Mouse (Mus musculus) midbrain, embryonic 14.5 days (tissue): ENCODE measurements around the gene Tenm2. TPM values are rescaled to one million over a fixed set of nuclear protein-coding genes. Genes with fewer than 3 reads are reported as not detected.

ENCODE experiments used
- ATAC-seq: fragments of 200-750 bp; cut with Nextera tagmentation; 2 replicates; pipeline ENCODE4 v1.8.0; 2017; ENCODE audit warnings: moderate number of reproducible peaks, moderate library complexity; ENCODE audit not compliant: low FRiP score, low TSS enrichment
- DNase-seq: peaks from one replicate; pipeline ENCODE4 v3.0.0-alpha.2; 2015
- H3K27ac ChIP-seq: fragments of 300-500 bp; sonication (generic); replicated peaks from 2 replicates; pipeline ENCODE4 v1.5.1; 2014; ENCODE audit warnings: mild to moderate bottlenecking, low read depth, low read length, moderate library complexity
- H3K27me3 ChIP-seq: fragments of 300-500 bp; sonication (generic); 2 replicates; pipeline ENCODE4 v1.6.1; 2014; ENCODE audit warnings: low read length, control low read depth, mixed read lengths; ENCODE audit not compliant: control insufficient read depth, insufficient read depth
- H3K36me3 ChIP-seq: fragments of 300-500 bp; sonication (generic); 2 replicates; pipeline ENCODE4 v1.6.1; 2014; ENCODE audit warnings: low read length, control low read depth; ENCODE audit not compliant: control insufficient read depth, insufficient read depth
- H3K4me1 ChIP-seq: fragments of 300-500 bp; sonication (generic); 2 replicates; pipeline ENCODE4 v1.6.1; 2014; ENCODE audit warnings: mild to moderate bottlenecking, antibody characterized with exemption, low read length, control low read depth; ENCODE audit not compliant: control insufficient read depth, insufficient read depth
- H3K4me2 ChIP-seq: fragments of 300-500 bp; sonication (generic); 2 replicates; pipeline ENCODE4 v1.6.1; 2014; ENCODE audit warnings: mild to moderate bottlenecking, low read length, moderate library complexity
- H3K4me3 ChIP-seq: fragments of 300-500 bp; sonication (generic); replicated peaks from 2 replicates; pipeline ENCODE4 v1.5.1; 2014; ENCODE audit warnings: low read depth, low read length
- H3K9ac ChIP-seq: fragments of 300-500 bp; sonication (generic); replicated peaks from 2 replicates; pipeline ENCODE4 v1.6.1; 2014; ENCODE audit warnings: mild to moderate bottlenecking, low read length, moderate library complexity
- H3K9me3 ChIP-seq: fragments of 300-500 bp; sonication (generic); 2 replicates; pipeline ENCODE4 v1.6.1; 2016; ENCODE audit warnings: low read length, control low read depth, mixed read lengths; ENCODE audit not compliant: control insufficient read depth
- WGBS: fragments of 180-500 bp; shearing (Covaris S2); extraction: QIAGEN DNeasy Blood & Tissue Kit; methylation state at CpG from one replicate; pipeline ENCODE4 v1.1.7; 2014; 5-methylcytosine and 5-hydroxymethylcytosine counted together
- polyA plus RNA-seq: library from polyadenylated mRNA; unstranded; fragments of >200 nt; fragmentation: Nextera tagmentation; extraction: Ambion mirVana; gene quantifications from 2 replicates; pipeline ENCODE4 v1.2.1, GENCODE M21; 2014

The Tenm2 gene
- polyA plus RNA-seq, 1 experiment from 2014 or later, result 52.8 TPM

GRCm38 (mm10) chr11:37143478-37143877 is 92.3 kb downstream of the Tenm2 start:
- Histone ChIP-seq H3K9me3 (no peaks in the 10 kb centered on the region), H3K27me3 (no peaks in the 10 kb centered on the region), H3K27ac (no peak overlapping the region), H3K4me1 (no peaks in the 10 kb centered on the region), H3K9ac (no peak overlapping the region), H3K4me2 (no peak overlapping the region), H3K36me3 (no peaks in the 10 kb centered on the region), H3K4me3 (no peak overlapping the region)
- 89% methylated on average over 2 of the region's 2 CpGs for WGBS
- ATAC-seq (no peak), DNase-seq (no peak)

GRCm38 (mm10) chr11:37128893-37129292 is 106.9 kb downstream of the Tenm2 start:
- 77% methylated on average over 2 of the region's 2 CpGs for WGBS
- no peaks in the 10 kb centered on the region for H3K27me3 ChIP-seq
- DNase-seq (no peak), ATAC-seq (no peak)
- peaks cover 3% of the 10 kb centered on the region; the same call in 1 of the 2 replicates for H3K9me3 ChIP-seq
- no peak overlapping the region for H3K27ac ChIP-seq
- no peaks in the 10 kb centered on the region for H3K36me3 ChIP-seq
- H3K4me2 ChIP-seq, result no peak overlapping the region
- no peak overlapping the region for H3K4me3 ChIP-seq
- H3K9ac ChIP-seq, result no peak overlapping the region
- no peaks in the 10 kb centered on the region for H3K4me1 ChIP-seq

DNA sequence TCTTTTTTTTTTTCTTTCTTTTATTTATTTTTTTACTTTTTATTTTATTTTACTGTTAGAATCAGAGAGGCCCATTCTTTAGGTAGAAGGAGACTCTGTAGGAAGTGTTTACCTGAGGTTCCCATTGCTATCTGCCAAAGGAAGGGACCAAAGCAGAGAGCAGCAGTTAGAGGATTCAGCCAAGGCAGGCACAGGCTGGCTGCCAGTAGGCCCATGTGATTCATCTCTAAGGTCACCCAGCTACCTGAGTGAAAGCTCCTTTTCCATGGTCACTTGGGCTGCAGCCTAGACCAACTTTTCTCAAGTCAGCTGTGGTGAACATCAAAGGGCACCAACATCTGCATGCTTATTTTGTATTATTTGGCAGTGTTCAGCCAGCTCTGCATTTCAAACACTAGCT is 117.7 kb downstream of the Tenm2 start:
- no peaks in the 10 kb centered on the region for H3K9me3 ChIP-seq

DNA sequence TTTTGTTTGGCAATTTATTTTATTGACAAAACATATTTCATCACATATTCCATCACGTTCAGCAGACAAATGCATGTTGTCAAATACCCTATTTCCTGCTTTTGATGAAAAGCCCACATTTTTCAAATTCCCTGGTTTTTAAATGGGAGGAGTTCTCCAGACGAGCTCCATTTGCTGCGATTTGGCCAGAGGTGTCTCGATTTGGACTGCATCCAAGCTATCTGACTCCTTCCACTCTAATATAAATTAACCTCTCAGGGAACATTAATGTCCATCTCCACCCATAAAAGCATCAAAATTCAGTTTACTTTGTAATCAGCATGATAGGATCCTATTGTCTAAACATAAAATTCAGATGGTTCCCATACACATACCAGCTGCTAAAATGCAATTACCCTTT is 120.6 kb downstream of the Tenm2 start:
- Histone ChIP-seq H3K36me3 (no peaks in the 10 kb centered on the region), H3K27me3 (no peaks in the 10 kb centered on the region), H3K4me3 (no peak overlapping the region), H3K9me3 (no peaks in the 10 kb centered on the region), H3K27ac (no peak overlapping the region), H3K9ac (no peak overlapping the region), H3K4me1 (no peaks in the 10 kb centered on the region), H3K4me2 (no peak overlapping the region)
- no peak for DNase-seq
- ATAC-seq, result no peak
- 64% methylated on average over 4 of the region's 4 CpGs for WGBS

More for the DNA sequence above, 117.7 kb downstream of the Tenm2 start:
- Histone ChIP-seq H3K9ac (no peak overlapping the region), H3K4me2 (no peak overlapping the region), H3K36me3 (no peaks in the 10 kb centered on the region), H3K4me1 (no peaks in the 10 kb centered on the region), H3K27me3 (no peaks in the 10 kb centered on the region), H3K4me3 (no peak overlapping the region), H3K27ac (no peak overlapping the region)
- ATAC-seq (no peak), DNase-seq (no peak)

GRCm38 (mm10) chr11:37107069-37107468 is 128.7 kb downstream of the Tenm2 start:
- Histone ChIP-seq H3K4me2 (no peak overlapping the region), H3K27me3 (no peaks in the 10 kb centered on the region), H3K4me3 (no peak overlapping the region), H3K36me3 (no peaks in the 10 kb centered on the region), H3K4me1 (no peaks in the 10 kb centered on the region), H3K27ac (no peak overlapping the region), H3K9me3 (no peaks in the 10 kb centered on the region), H3K9ac (no peak overlapping the region)
- DNase-seq (no peak), ATAC-seq (no peak)
- 61% methylated on average over 2 of the region's 2 CpGs for WGBS

- DNase-seq, result no peak
- Histone ChIP-seq H3K9me3 (no peaks in the 10 kb centered on the region), H3K27ac (no peak overlapping the region), H3K4me3 (no peak overlapping the region), H3K36me3 (no peaks in the 10 kb centered on the region), H3K4me2 (no peak overlapping the region), H3K4me1 (no peaks in the 10 kb centered on the region), H3K27me3 (no peaks in the 10 kb centered on the region), H3K9ac (no peak overlapping the region)
- WGBS, result 93% methylated on average over 5 of the region's 5 CpGs
- no peak for ATAC-seq
These were observed 156.4 kb downstream of the Tenm2 start for GRCm38 (mm10) chr11:37079403-37079802.

GRCm38 (mm10) chr11:37076989-37077598 is 158.7 kb downstream of the Tenm2 start:
- Histone ChIP-seq H3K4me1 (no peaks in the 10 kb centered on the region), H3K4me3 (no peak overlapping the region), H3K9me3 (no peaks in the 10 kb centered on the region), H3K27me3 (no peaks in the 10 kb centered on the region), H3K9ac (no peak overlapping the region), H3K4me2 (no peak overlapping the region), H3K27ac (no peak overlapping the region), H3K36me3 (no peaks in the 10 kb centered on the region)
- DNase-seq (no peak), ATAC-seq (no peak)
- WGBS, result 78% methylated on average over 5 of the region's 5 CpGs

GRCm38 (mm10) chr11:37075349-37075748 is 160.4 kb downstream of the Tenm2 start:
- H3K27me3 ChIP-seq, result no peaks in the 10 kb centered on the region
- H3K4me1 ChIP-seq, result no peaks in the 10 kb centered on the region
- no peaks in the 10 kb centered on the region for H3K9me3 ChIP-seq
- 75% methylated on average over 10 of the region's 10 CpGs for WGBS
- no peak overlapping the region for H3K4me3 ChIP-seq
- H3K9ac ChIP-seq, result no peak overlapping the region
- H3K27ac ChIP-seq, result no peak overlapping the region
- ATAC-seq, result no peak
- no peak for DNase-seq
- H3K4me2 ChIP-seq, result no peak overlapping the region
- no peaks in the 10 kb centered on the region for H3K36me3 ChIP-seq

DNA sequence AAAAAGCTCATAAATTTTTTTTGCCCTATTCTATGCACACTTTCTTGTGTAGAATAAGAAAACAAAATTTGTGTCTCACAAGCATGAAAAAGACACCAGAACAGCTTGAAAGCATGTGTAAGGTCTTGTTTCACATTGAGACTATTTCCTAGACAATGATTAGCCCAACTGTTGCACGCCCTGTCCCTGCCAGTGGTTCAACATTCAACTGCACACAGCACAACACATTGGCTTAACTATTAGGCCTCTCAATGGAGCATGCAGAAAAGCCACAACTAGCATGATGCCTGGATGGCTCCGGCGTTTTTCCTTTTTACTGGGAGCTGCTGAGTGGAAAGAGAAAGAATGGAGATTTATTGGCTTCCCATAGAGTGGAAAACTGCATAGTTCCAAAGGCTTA is 170.3 kb downstream of the Tenm2 start:
- Histone ChIP-seq H3K36me3 (no peaks in the 10 kb centered on the region), H3K27ac (no peak overlapping the region), H3K4me2 (no peak overlapping the region), H3K4me3 (no peak overlapping the region), H3K4me1 (no peaks in the 10 kb centered on the region), H3K27me3 (no peaks in the 10 kb centered on the region), H3K9ac (no peak overlapping the region), H3K9me3 (no peaks in the 10 kb centered on the region)
- DNase-seq (no peak), ATAC-seq (no peak)
- WGBS, result 50% methylated on average over 3 of the region's 3 CpGs
